Mouse (Mus musculus): ENCODE data around the gene Iars2.

DNA sequence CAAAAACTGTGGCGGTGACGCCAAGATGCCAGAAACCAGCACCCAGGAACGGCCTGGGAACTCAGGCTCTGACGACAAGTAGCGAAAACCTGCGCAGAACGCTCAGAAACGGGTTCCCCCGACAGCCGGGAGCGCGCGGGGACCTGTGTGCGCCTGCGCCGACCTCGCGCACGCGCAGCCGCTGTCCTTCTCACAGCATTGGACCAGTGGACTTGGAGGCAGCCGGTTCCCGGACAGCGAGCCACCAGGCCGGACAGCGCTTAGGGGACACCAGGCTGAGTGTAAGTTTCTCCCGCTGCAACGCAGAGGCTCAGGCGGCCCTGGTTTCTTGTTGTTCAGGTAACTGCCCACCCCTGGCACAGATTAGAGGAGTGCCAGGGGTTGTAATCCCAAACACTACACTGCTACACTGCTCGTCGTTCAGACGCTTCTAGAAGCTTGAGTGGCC lies 2.8 kb upstream of the Iars2 start, which contains the start of gene Bpnt1:
- TF ChIP-seq CTCF (IDR thresholded peaks at IDR 0.05; ENCODE audit: borderline replicate concordance, extremely low read depth, insufficient read depth, insufficient read length) (no peak), POLR2A (IDR thresholded peaks at IDR 0.05; ENCODE audit: borderline replicate concordance, extremely low read depth, insufficient read depth, insufficient read length, poor library complexity, severe bottlenecking) (peak; percentile 48; the same call in 1 of the 2 replicates)
